Mouse (Mus musculus): ENCODE measurements around the gene Atp2a2. TPM values are rescaled to one million over a fixed set of nuclear protein-coding genes. Genes with fewer than 3 reads are reported as not detected.
A peak's percentile ranks its signal among the peaks of the same experiment; 100 is the strongest.
"Not testable (repeated sequence)": the region's sequence is repeated elsewhere in the genome, so short reads cannot be mapped to it uniquely, and the experiment has no call there.

The Atp2a2 gene
- total RNA-seq, 2 experiments from 2014 or later: 618 to 632 TPM

GRCm38 (mm10) chr5:122430036-122430775 lies 71.8 kb downstream of the Atp2a2 start:
- intact Hi-C loops (cut with DNase I): no loop called here
- no peak for DNase-seq (ENCODE audit: extremely low spot score in 1 of 2, low spot score in 2 of 2)

- intact Hi-C loops (cut with DNase I): loop anchor here (10.0 kb wide), 1 partner anchor 299 kb away; no protein-coding TSS in a partner anchor
- no peak for DNase-seq (ENCODE audit: extremely low spot score in 1 of 2, low spot score in 2 of 2)
Observed at GRCm38 (mm10) chr5:122425550-122425949, 76.5 kb downstream of the Atp2a2 start.

- intact Hi-C loops (cut with DNase I): loop anchor here (10.0 kb wide), 1 partner anchor 302 kb away; no protein-coding TSS in a partner anchor
Observed at GRCm38 (mm10) chr5:122423083-122423482, 78.9 kb downstream of the Atp2a2 start.

GRCm38 (mm10) chr5:122422071-122422964 lies 79.7 kb downstream of the Atp2a2 start:
- peak; percentile 85 to 93 for DNase-seq (ENCODE audit: extremely low spot score in 1 of 2, low spot score in 2 of 2)
- intact Hi-C loops (cut with DNase I): loop anchor here (10.0 kb wide), 1 partner anchor 302 kb away; no protein-coding TSS in a partner anchor

More at GRCm38 (mm10) chr5:122423083-122423482, 78.9 kb downstream of the Atp2a2 start:
- no peak for DNase-seq (ENCODE audit: extremely low spot score in 1 of 2, low spot score in 2 of 2)

- intact Hi-C loops (cut with DNase I): loop anchor here (10.0 kb wide), 1 partner anchor 303 kb away; no protein-coding TSS in a partner anchor
- DNase-seq (ENCODE audit: extremely low spot score in 1 of 2, low spot score in 2 of 2): no peak
Observed at GRCm38 (mm10) chr5:122421271-122422068, 80.6 kb downstream of the Atp2a2 start, which contains the start of gene Anapc7. TSS of gene Anapc7 (plus strand) at chr5:122421693.

- intact Hi-C loops (cut with DNase I): loop anchor here (10.0 kb wide), 1 partner anchor 304 kb away; no protein-coding TSS in a partner anchor
- DNase-seq (ENCODE audit: extremely low spot score in 1 of 2, low spot score in 2 of 2): not testable (repeated sequence)
Observed at GRCm38 (mm10) chr5:122420676-122421075, 81.3 kb downstream of the Atp2a2 start.

- peak in 1 of 2 experiments; percentile 35 for DNase-seq (ENCODE audit: extremely low spot score in 1 of 2, low spot score in 2 of 2)
- intact Hi-C loops (cut with DNase I): no loop called here
Observed at GRCm38 (mm10) chr5:122415465-122415864, 86.6 kb downstream of the Atp2a2 start.

GRCm38 (mm10) chr5:122414351-122414750 lies 87.7 kb downstream of the Atp2a2 start:
- intact Hi-C loops (cut with DNase I): no loop called here
- no peak for DNase-seq (ENCODE audit: extremely low spot score in 1 of 2, low spot score in 2 of 2)

- no peak for DNase-seq (ENCODE audit: extremely low spot score in 1 of 2, low spot score in 2 of 2)
- intact Hi-C loops (cut with DNase I): no loop called here
Observed at GRCm38 (mm10) chr5:122412826-122413225, 89.2 kb downstream of the Atp2a2 start.

- intact Hi-C loops (cut with DNase I): no loop called here
Observed at GRCm38 (mm10) chr5:122411892-122412291, 90.1 kb downstream of the Atp2a2 start.

GRCm38 (mm10) chr5:122409692-122410645 lies 92.1 kb downstream of the Atp2a2 start:
- intact Hi-C loops (cut with DNase I): no loop called here
- DNase-seq (ENCODE audit: extremely low spot score in 1 of 2, low spot score in 2 of 2): peak in 1 of 2 experiments; percentile 37

More at GRCm38 (mm10) chr5:122411892-122412291, 90.1 kb downstream of the Atp2a2 start:
- no peak for DNase-seq (ENCODE audit: extremely low spot score in 1 of 2, low spot score in 2 of 2)

GRCm38 (mm10) chr5:122405537-122405936 lies 96.5 kb downstream of the Atp2a2 start:
- DNase-seq (ENCODE audit: extremely low spot score in 1 of 2, low spot score in 2 of 2): no peak
- intact Hi-C loops (cut with DNase I): no loop called here

Other genes starting within 250 kb of the Atp2a2 start
- gene Tctn1, start 237.8 kb downstream of the Atp2a2 start, total RNA-seq (2021): 10 to 100 TPM; 13.1 to 15.6 TPM
- 10 to 100 TPM; 22.8 to 24.1 TPM for gene Pptc7, start 217.9 kb downstream of the Atp2a2 start, total RNA-seq (2021)
- gene Rad9b, start 148.0 kb downstream of the Atp2a2 start, total RNA-seq (2021): 1 to 10 TPM; 4.2 to 4.3 TPM
- 100 to 1,000 TPM; 224 to 239 TPM for gene Vps29, start 147.9 kb downstream of the Atp2a2 start, total RNA-seq (2021)
- gene Gpn3, start 130.3 kb downstream of the Atp2a2 start, total RNA-seq (2021): 10 to 100 TPM; 19.7 to 22.4 TPM
- 10 to 100 TPM; 70.1 to 77.5 TPM for gene Fam216a, start 129.9 kb downstream of the Atp2a2 start, total RNA-seq (2021)
- gene Arpc3, start 110.3 kb downstream of the Atp2a2 start, total RNA-seq (2021): 100 to 1,000 TPM; 268 to 275 TPM
- 10 to 100 TPM; 34.9 to 35.3 TPM for gene Anapc7, start 80.5 kb downstream of the Atp2a2 start, total RNA-seq (2021)
- 10 to 100 TPM; 25.9 to 33.0 TPM for gene Ift81, start 112.3 kb upstream of the Atp2a2 start, total RNA-seq (2021)
- 1 to 10 TPM; 6.3 to 6.5 TPM for gene P2rx7, start 141.7 kb upstream of the Atp2a2 start, total RNA-seq (2021)
- 1 to 10 TPM; 7.7 to 9.4 TPM for gene P2rx4, start 205.3 kb upstream of the Atp2a2 start, total RNA-seq (2021)